ENCODE assay signal across 9 mouse cellular contexts in the genomic region with DNA sequence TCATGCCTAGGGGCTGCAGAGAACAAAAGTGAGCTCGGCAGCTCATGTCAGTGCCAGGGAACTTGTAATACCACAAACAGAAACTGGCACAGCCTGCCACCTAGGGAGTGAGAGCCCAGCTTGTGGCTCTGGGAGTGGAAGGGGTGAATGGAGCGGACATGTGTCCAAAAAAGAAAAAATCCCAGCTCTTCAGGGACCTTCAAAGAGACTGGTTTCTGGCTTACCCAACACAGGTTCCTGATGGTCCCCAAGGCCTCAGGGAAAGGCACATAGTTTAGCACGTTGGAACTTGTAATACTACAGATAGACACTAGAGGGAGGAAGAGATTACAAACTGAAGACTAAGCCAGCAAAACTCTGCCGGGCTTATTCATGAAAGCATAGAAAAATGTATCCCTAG.
DNase-seq lines count a peak whose midpoint lies in the region; ATAC-seq and TF ChIP-seq lines count a peak whose summit lies in the region.
"Had no signal": no experiment of that assay in that cellular context is flagged by ENCODE, and none has a peak within 500 bp of the region (broad histone marks: within the 10 kb centered on the region; RNA-seq: fewer than 3 reads in every experiment).

No protein-coding gene starts in this region.

- peak; percentile 66 to 84; a peak in 3 of 4 replicates for ATAC-seq in hematopoietic stem cell, adult 5-6 weeks (replicated peaks in 1 of 2; ENCODE audit: insufficient read depth in 1 of 2, low FRiP score in 2 of 2, low TSS enrichment in 1 of 2, low read depth in 1 of 2, poor library complexity in 2 of 2, severe bottlenecking in 2 of 2)
- no peak for ATAC-seq in stomach, postnatal 0 days (ENCODE audit: low FRiP score, low TSS enrichment)
- no peak for ATAC-seq in intestine, embryonic 16.5 days

- no peak for TF ChIP-seq EP300 in stomach, postnatal 0 days (optimal IDR thresholded peaks at IDR 0.05)

- DNase-seq in layer of hippocampus, adult 9-10 months (ENCODE audit: low spot score) = peak; percentile 18
- DNase-seq in layer of hippocampus, adult 8-10 months (ENCODE audit: low spot score in 2 of 2) = no peak
- DNase-seq in ES-E14 (ENCODE audit: low read depth, low spot score) = peak; percentile 56
- peak; percentile 0 for DNase-seq in c-Kit-negative CD71-positive TER-119-positive erythroid progenitor cells, embryonic 14.5 days (ENCODE audit: low read depth, low spot score)
- no peak for DNase-seq in stomach, postnatal 0 days (ENCODE audit: low spot score)
- no peak for DNase-seq in left cerebral cortex, postnatal 4 days

- in situ Hi-C loops in ES-E14 (cut with MboI; ENCODE audit: low sequenced_read_pairs in 2 of 2, unreplicated experiment in 2 of 2) = loop anchor here in 1 of 2 experiments (10.0 kb wide), 1 partner anchor 180 kb away; no protein-coding TSS in a partner anchor

- no peak overlapping the region for H3K9ac ChIP-seq in ES-E14 (ENCODE audit: insufficient read depth, low read depth, low read length, poor library complexity, severe bottlenecking)
- no peak overlapping the region for H3K9ac ChIP-seq in stomach, postnatal 0 days (ENCODE audit: low read length)
- no peak overlapping the region for H3K9ac ChIP-seq in intestine, embryonic 16.5 days (ENCODE audit: low read depth, low read length)
- H3K9ac ChIP-seq: heart, embryonic 13.5 days had no signal

- no peaks in the 10 kb centered on the region for H3K4me1 ChIP-seq in ES-E14 (ENCODE audit: control insufficient read depth in 2 of 2, insufficient read depth in 2 of 2, low read length in 2 of 2, poor library complexity in 1 of 2)
- no peaks in the 10 kb centered on the region for H3K4me1 ChIP-seq in stomach, postnatal 0 days (replicated peaks; ENCODE audit: control insufficient read depth, insufficient read depth)
- H3K4me1 ChIP-seq in intestine, embryonic 16.5 days (ENCODE audit: control insufficient read depth, insufficient read depth, low read length) = no peaks in the 10 kb centered on the region
- H3K4me1 ChIP-seq: heart, embryonic 13.5 days had no signal

- H3K9me3 ChIP-seq in ES-E14 (ENCODE audit: control insufficient read depth, insufficient read depth, low read depth, low read length) = no peaks in the 10 kb centered on the region
- no peaks in the 10 kb centered on the region for H3K9me3 ChIP-seq in stomach, postnatal 0 days (ENCODE audit: control insufficient read depth, low read length)
- no peaks in the 10 kb centered on the region for H3K9me3 ChIP-seq in intestine, embryonic 16.5 days (ENCODE audit: control insufficient read depth, low read length)
- H3K9me3 ChIP-seq: heart, embryonic 13.5 days had no signal

- no peak overlapping the region for H3K27ac ChIP-seq in ES-E14 (ENCODE audit: insufficient read depth, low read depth, low read length, poor library complexity, severe bottlenecking)
- H3K27ac ChIP-seq in stomach, postnatal 0 days (replicated peaks) = no peak overlapping the region
- no peak overlapping the region for H3K27ac ChIP-seq in intestine, embryonic 16.5 days (ENCODE audit: low read length)
- H3K27ac ChIP-seq: heart, embryonic 13.5 days had no signal

- H3K4me3 ChIP-seq in ES-E14 (ENCODE audit: insufficient read depth in 1 of 2, low read depth in 1 of 2, low read length in 2 of 2, poor library complexity in 1 of 2, severe bottlenecking in 1 of 2) = no peak overlapping the region
- no peak overlapping the region for H3K4me3 ChIP-seq in stomach, postnatal 0 days (ENCODE audit: low read depth, low read length)
- no peak overlapping the region for H3K4me3 ChIP-seq in intestine, embryonic 16.5 days (ENCODE audit: low read length)
- H3K4me3 ChIP-seq: heart, embryonic 13.5 days had no signal

- H3K27me3 ChIP-seq in stomach, postnatal 0 days (ENCODE audit: control insufficient read depth, insufficient read depth, low read length) = no peaks in the 10 kb centered on the region
- no peaks in the 10 kb centered on the region for H3K27me3 ChIP-seq in intestine, embryonic 16.5 days (replicated peaks; ENCODE audit: control insufficient read depth, insufficient read depth, low read length)
- H3K27me3 ChIP-seq: heart, embryonic 13.5 days had no signal

- H3K36me3 ChIP-seq in ES-E14 (ENCODE audit: control insufficient read depth, insufficient read depth, low read length, poor library complexity, severe bottlenecking) = no peaks in the 10 kb centered on the region
- H3K36me3 ChIP-seq in stomach, postnatal 0 days (ENCODE audit: control insufficient read depth, insufficient read depth, low read length) = no peaks in the 10 kb centered on the region
- H3K36me3 ChIP-seq in intestine, embryonic 16.5 days (ENCODE audit: control insufficient read depth, insufficient read depth, low read length) = no peaks in the 10 kb centered on the region
- H3K36me3 ChIP-seq: heart, embryonic 13.5 days had no signal

- WGBS in stomach, postnatal 0 days = 43% methylated on average over 4 of the region's 4 CpGs
- 43% methylated on average over 4 of the region's 4 CpGs for WGBS in intestine, embryonic 16.5 days

- peak; percentile 78 for TF ChIP-seq CTCF in stomach, postnatal 0 days (IDR thresholded peaks at IDR 0.05; ENCODE audit: low read depth)

- H3K4me2 ChIP-seq in stomach, postnatal 0 days (replicated peaks; ENCODE audit: low read depth) = no peak overlapping the region
- no peak overlapping the region for H3K4me2 ChIP-seq in intestine, embryonic 16.5 days (ENCODE audit: low read depth, low read length)
- H3K4me2 ChIP-seq: heart, embryonic 13.5 days had no signal

- intact Hi-C loops in left cerebral cortex, postnatal 4 days (cut with DNase I) = loop anchor here (5.0 kb wide), 1 partner anchor 183 kb away; no protein-coding TSS in a partner anchor

TF ChIP-seq in ES-E14, 5 proteins besides CTCF, POLR2A, EP300 and RAD21:
- TF ChIP-seq MAFK (IDR thresholded peaks at IDR 0.05; ENCODE audit: insufficient read depth, low read depth, low read length) (no peak), CHD2 (IDR thresholded peaks at IDR 0.05; ENCODE audit: low read depth, low read length) (no peak), ZNF384 (IDR thresholded peaks at IDR 0.05; ENCODE audit: low read depth, low read length) (no peak), HCFC1 (IDR thresholded peaks at IDR 0.05; ENCODE audit: borderline replicate concordance, insufficient read depth, low read length) (no peak), ZC3H11A (IDR thresholded peaks at IDR 0.05; ENCODE audit: borderline replicate concordance, low read depth, low read length) (peak; percentile 75)

Comparison
In these comparisons a context has a peak if more than half of its experiments do, and no peak if none do; other contexts are left out.
1. DNase-seq: peak in layer of hippocampus, adult 9-10 months (single experiment), ES-E14 (single experiment) and c-Kit-negative CD71-positive TER-119-positive erythroid progenitor cells, embryonic 14.5 days (single experiment); none in layer of hippocampus, adult 8-10 months (0 of 2), stomach, postnatal 0 days (single experiment) and left cerebral cortex, postnatal 4 days (single experiment).
2. ATAC-seq: peak in hematopoietic stem cell, adult 5-6 weeks (2 of 2); none in stomach, postnatal 0 days (single experiment) and intestine, embryonic 16.5 days (single experiment).